Mouse (Mus musculus): ENCODE data around the gene Prkce.

The Prkce gene

DNA sequence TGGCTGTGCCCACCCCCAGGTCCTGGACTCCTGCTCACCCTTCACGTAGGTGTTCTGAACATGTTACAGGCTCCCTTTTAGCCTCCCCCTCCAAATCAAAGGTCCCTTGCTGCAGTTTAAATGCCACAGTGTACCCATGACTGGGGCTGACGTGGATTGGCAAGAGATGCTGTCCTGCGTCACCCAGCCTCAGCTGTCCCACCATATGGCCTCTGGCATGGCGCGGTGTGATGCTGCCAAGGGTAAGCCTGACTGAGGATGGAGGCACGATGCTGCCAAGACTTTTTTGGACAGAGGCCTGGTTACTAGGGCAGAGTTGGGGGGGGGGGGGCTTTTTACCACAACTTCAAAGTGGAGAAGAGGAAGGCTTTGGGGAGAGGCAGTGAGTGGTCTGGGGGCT lies 98.5 kb downstream of the Prkce start:
- DNase-seq = peak; percentile 98

DNA sequence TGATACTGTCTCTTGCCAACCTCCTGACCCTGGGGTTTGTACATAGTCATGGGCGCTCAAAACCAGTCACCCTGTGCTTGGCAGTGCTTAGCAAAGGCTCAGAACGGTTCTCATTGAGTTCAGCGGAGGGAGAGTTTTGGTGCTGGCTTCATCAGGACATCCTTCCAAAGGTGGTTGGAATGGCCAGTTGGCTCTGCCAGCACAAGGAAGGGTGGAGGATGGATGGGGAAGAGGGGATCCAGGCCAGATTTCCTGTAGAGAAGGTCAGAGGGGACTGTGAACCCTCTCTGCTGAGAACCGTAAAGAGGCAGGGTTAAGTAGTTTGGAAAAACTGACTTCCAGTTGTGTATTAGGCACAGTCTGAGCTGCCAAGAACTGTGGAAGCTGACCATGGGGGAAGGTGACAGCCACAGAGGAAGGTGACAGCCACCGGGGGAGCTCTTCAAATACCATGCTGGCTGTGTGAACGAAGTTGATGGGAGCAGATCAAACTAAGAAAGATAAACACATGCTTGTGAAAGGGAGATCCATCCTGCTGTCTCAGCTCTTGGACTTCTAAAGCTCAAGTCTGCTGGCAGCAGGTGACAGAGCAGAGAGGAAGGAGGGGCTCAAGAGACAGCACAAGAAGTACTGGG lies 99.7 kb downstream of the Prkce start:
- peak in 1 of 2 experiments; percentile 44 for DNase-seq

DNA sequence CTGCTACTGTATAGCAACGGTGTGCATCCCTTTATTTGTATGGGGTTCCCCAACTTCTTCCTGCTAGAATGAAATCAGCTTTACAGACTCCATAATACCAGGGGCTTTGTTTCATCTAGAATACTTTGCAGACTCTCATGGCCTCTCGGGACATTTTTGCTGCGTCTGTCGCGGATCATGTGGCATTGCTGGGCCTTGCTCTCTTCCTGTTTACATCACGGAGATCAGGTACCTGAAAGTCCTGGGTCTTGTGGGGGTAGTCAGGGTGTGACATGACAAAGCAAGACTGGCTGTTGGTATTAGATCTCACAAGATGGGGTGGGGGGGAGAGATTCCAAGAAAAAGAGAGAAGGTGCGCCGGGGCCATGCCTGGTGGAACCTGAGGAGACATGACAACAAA lies 102.1 kb downstream of the Prkce start:
- no peak for DNase-seq

DNA sequence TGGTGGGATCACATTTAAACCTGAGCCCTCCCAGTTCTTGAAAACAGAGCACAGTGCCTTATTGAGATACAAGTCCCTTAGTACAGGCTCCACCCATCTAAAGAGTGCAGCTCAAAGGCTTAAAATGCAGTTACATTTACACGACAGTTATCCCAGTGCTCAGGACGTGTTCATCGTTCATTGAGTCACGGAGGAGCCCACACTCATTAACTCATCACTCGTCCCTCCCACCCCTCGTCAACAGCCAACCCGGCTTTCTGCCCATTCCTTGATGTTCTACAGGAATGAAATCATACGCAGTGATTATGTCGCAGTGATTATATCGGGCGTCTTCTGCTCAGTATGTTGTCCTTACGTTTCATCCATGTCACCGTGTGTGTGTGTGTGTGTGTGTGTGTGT lies 102.9 kb downstream of the Prkce start:
- DNase-seq = no peak

DNA sequence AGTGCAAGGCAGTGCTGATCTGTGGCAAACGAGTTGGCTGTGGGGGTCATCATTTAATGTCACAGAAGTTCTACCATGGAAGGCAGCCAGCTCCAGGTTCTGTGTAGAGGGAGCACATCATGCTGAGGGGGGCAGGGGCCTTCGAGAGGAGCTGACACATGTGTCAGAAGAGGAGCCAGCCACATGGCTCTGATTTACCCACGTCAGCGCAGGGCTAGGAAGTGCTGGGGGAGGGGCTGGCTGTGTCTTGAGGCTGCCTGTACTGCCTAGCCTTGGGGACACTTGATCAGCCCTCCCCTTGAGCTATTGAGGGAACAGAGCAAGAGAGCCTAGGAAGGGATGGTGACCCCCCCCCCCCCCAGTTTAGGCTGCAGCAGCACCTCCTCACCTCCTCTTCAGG lies 103.7 kb downstream of the Prkce start:
- no peak for DNase-seq

DNA sequence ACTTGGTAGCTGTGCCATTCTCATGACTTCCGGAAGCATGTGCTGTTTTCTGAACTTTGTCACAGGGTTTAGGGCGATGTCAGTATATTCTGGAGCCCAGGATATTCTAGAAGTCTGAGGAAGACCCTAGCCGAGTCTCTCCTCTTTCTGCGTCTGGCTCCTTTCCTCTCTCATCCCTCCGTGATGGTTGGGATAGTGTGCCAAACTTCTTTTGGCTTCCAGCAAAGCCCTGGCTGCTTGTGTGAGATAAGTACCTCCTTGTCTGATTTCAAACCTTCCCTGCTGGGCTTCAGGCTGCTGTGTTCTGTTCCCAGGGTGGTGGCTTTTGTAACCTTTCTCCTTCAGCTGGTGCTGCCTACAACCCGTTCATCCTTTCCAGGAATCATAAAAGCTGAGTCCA lies 105.4 kb downstream of the Prkce start:
- DNase-seq = peak in 1 of 2 experiments; percentile 60

DNA sequence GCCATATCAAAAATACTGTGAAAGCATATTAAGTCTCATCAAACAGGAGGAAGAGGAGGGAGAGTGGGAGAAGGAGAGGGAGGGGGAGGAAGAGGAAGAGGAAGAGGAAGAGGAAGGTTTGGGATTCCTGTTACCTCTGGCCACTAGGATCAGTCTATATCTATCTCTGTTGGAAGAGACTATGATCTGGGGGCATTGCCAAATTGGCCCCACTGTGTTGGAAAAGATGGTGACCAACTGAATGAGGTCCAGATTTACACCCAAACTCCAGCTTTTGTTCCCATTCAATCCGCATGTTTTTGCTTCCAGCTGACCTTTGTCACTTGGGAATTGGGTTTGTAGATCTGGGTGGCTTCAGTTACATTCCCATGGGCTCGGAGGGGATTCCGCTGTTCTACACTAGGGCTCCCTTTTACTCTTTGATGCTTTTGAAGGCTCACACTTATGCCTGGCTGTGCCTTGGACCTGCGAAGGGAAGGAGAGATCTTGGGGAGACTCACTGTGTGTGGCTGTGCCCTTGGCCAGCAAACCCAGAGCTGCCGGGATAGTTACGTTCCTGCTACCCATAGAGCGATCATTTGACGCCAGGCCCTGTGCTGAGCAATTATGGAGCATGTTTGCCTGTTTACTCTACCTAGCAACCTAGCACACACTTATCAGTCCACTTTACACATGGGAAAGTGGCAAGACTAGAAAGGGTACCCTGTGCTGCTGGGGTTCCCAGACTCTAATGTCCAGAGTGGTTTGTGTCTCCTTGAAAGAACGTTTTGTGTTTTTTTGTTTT lies 106.2 kb downstream of the Prkce start:
- DNase-seq = peak; percentile 40 to 50

DNA sequence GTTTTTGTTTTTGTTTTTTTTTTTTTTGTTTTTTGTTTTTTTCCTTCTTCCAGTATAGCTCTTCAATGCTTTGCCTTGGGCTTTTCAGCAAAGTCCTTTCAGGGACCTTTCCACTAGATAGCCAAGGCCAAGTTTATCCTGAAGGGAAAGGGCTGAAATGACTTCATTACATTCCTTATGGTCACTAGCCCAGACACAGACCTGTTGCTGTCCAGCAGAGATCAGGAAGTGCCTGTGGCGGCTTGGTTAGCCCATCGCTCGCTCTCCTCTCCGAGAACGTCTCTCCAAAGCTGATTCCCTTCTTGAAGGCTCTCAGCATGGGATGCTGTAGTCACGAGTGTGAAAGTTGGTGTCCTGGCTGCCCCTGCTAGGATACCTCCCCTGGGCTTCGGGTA lies 106.8 kb downstream of the Prkce start:
- DNase-seq = no peak

DNA sequence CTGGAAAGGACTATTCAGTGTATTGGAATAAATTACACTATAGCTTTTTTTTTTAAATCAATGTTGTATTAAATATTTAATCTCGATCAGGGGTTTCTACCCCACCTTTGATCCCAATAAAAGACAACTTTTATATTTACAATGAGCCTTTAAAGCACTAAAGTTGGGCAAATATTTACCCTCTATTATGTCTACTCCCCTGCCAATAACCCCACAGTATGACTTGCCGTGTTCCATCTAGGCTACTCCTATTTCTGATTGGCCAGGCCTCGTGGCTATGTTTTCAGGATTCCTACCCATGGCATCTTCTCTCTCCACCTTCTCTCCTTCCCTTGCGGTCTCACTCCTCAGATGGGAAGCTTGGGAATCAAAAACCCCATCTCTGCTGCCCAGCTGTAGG lies 108.8 kb downstream of the Prkce start:
- DNase-seq = no peak

DNA sequence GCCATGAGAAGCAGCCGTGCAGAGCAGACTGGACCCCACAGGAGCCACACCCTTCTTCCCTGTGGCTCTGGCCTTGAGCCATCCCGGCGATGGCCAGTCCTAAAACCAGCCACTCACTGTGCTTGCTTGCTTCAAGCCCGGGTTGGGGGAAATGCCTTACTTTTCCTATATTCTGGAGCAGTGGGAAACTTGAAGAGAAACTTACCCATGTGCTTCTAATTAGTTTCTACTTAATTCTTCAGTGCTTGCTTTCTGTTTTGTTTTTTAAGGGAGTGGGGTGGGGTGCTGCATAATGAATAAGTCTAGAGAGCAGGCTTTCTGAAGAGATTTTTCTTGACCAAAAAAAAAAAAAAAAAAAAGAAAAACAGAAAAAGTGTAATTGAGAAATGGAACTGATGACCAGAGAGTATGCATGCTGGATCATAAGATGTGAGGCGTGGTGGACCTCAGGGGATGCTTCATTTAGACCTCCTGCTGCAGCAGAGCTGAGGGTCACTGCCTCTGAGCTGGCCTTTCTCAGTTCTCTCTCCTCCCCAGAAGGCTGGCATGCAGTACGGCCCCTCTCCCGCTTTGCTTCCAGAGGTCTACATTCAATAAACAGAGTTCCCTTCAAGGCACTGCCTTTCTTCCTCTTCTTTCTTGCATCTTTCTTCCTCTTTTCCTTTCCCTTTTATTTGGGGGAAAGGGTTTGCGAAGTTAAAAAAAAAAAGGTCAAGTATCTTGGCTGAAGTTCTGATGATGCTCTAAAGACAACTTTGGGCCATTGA lies 109.6 kb downstream of the Prkce start:
- no peak for DNase-seq

DNA sequence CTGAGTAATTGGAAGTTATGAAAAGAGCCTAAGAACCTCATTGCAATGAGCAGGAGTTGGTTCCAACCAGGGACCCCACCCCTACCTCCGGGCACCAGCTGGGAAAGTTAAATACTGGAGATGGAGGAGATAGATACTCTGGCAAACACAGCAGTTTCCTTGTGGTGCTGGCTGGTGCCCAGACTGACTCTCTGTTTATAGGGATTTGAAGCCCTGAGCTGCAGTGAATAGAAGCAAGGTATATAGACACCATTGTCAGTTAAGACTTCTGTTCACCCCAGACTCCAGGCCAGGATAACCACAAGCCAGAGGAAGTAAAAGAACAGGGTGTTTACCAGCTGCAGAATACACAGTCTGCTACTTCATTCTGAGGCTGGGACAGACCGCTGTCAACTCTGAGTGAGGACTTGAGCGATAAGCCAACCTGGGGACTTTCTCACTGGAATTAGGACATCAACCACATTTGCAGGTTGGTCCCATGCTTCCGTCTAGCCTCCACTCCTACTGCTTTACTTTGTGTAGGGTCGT lies 110.5 kb downstream of the Prkce start:
- no peak for DNase-seq

DNA sequence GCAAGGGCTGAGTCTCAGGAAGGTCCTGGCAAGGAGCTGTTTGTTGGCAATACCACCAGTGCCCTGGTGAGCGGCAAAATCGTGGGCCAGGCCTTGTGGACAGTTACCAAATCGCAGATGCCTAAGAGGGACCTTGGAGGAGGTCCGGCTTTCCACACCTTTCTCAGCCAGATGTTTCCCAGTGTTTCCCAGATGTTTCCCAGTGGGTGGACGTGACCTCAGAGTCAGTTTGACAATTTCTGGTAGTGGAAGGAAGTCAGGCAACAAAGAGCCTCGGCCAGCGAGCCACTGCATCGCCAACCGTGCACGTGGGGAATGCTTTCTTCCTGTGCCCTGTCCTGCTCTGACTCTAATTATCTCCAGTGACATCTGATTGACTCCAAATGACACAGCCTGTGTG lies 112.2 kb downstream of the Prkce start:
- peak; percentile 71 to 75 for DNase-seq

DNA sequence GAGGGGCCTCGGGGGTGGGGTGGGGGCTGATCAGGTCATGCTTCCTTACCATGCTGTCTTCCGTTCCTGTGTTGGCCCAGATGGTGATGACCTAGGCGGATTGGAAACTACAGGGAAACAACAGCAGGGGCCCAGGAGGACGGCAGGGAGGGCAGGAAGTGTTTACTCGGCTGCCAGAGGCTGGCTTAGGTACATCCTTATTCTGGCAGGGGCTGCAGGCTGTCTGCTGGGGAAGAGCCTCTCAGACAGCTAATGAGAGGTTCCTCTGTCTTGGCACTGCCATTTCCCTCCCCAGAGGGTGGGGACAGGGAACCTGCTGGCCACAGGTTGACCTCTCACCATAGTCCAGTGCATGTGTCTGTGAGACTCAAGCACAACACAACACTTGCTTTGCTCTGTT lies 116.2 kb downstream of the Prkce start:
- DNase-seq = peak; percentile 62 to 72

DNA sequence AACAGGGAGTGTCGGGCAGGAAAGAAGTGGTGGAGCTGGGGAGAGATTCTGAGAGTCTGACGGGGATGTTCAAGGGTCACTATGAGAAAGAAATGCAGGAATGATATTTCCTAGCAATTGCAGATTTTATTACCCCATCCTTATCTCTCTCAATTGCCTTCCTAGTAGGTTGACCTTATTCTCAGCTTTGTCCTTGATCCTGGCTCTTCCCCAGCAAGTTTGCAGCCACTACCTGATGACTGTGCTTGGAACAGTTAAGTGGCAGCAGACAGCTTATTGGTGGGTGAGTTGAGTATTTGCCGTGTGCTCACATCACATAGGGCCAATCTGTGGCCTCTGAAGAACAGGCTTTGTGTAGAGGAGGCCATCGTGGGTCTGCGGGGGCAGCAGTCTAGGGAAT lies 117.5 kb downstream of the Prkce start:
- no peak for DNase-seq

DNA sequence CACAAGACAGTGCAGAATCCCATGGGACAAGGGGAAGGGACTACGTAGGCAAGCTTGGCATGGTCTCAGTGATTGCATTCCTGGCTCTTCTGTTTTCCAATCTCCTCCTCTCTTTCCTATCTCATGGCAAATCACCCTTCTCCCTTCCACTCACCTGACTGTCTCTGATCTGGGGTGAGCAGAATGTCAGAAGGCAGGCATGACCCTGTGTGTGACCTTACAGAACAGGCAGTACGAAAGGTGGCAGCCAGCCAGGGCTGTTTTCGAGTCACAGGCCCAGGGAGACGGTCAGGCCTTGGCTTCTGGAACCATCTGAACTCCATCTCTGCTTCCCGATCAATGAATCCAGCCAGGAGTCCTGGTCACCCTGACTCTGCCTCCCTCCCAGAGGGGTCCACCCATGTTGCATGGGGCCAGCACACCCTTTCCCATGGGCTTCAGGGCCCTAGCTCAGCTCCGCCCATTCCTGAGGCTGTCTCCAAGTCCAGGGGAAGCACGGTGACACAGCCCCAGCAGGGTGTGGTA lies 119.2 kb downstream of the Prkce start:
- no peak for DNase-seq

DNA sequence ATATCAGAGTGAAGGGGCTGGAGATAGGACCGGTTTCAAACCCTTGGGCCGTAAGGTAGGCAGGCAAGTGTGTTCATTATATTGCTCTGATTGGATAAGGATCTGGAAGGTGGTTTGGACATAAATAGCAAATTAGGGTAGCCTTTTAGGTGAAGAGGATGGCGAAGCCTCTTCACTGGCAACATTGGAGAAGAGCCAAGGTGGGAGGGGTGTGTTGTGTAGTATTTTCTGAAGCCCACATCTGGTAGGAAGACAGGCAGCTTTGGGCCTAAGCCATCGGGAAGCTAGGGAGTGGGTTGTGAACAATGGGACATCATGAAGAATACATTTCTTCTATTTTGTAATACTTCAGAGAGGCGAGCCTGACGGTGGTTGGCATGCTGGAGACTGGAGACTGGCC lies 125.1 kb downstream of the Prkce start:
- DNase-seq = no peak

DNA sequence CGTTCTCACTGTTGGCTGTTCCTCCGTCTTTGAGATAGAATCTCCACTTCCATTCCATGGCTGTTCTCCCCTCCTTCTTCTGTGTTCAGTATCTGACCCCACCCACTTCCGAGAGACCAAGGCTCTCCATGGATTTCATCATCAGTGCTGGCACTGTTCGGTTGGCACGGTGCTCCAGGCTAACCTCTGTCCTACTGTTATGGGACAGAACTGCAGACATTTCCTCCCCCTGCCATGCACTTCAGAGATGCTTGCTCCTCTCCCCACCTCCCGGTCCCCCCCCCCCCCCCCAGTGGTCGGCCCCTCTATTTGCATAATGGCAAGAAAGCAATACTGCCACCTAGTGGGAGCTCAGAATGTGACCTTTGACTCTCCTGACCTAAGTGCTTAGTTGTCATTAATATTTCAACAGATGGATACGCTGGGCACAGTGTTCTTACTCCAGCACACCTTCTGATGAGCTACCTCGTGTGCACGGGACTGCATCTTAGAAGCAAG lies 125.7 kb downstream of the Prkce start:
- peak; percentile 56 to 61 for DNase-seq

DNA sequence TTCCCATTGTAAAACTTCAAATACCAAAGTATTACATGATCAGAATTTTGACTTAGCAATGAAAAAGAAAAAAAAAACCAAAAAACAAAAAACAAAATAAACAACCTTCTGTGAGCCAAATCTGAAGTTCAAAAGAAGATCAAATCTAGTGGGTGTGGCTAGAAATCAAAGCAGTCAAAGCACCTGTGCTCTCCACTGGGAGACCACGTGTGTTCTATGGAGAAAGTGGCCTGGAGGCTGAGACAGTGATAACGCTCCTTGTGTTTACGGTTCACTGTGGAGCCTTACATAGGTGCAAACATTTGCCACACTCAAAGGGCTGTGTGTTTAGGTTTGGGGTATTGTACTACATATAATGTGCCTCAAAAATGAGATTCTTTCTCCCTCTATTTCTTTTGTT lies 132.0 kb downstream of the Prkce start:
- DNase-seq = no peak

DNA sequence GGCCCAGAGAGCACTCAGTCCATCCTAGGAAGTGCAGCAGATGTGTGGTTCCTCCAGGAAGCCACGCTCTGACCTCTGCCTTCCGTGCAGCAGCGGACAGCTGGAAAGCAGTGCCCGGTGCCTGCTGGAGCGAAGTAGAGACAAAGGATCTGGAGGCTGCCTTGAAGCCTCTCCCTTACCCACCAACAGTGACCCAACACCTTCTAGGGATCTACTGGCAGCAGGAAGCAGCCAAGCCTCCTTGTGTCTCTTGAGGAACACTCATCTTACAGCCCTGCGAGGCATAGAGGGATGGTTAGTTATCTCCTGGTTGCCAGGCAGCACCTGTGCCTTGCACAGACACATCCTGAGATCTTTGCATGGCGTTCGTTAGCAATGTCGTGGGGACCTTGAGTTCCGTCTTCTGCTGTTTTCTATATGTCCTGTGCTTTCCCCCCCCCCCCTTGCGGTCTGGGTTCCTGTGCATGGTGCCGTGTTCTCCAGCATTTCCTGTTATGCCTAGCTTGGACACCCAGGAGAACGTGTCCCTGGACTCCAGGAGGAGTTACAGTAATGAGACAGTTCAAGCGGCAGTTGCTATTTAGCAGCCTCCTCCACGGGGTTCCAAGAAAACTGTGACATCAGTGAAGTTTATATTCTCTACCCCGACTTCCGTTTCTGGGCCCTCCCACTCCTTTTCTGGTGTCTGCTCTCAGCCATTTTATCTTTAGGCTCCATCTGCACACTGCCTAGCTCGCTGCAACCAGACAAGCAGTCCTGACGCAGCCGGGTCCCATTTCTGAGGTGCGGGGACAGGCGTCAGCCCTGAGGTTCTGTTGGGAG lies 133.4 kb downstream of the Prkce start:
- no peak for DNase-seq

DNA sequence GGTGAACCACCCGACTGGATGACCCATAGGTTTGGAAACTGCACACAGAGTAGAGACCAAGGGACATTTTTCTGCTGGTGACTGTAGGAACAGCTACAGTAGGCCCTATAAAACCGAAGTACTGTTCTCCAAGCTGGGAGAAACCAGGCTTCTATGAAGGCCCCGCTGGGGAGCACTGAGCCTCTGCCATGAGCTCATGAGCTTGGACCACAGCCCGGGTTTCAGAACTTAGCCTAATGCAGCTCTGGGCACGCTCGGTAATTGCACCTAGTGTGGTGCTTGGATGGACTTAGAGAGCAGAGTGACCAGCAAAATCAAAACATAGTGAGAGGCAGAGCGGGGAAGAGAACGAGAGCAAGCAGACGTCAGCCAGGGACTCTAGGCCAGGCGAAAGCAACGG lies 134.7 kb downstream of the Prkce start:
- DNase-seq = peak; percentile 91 to 96

DNA sequence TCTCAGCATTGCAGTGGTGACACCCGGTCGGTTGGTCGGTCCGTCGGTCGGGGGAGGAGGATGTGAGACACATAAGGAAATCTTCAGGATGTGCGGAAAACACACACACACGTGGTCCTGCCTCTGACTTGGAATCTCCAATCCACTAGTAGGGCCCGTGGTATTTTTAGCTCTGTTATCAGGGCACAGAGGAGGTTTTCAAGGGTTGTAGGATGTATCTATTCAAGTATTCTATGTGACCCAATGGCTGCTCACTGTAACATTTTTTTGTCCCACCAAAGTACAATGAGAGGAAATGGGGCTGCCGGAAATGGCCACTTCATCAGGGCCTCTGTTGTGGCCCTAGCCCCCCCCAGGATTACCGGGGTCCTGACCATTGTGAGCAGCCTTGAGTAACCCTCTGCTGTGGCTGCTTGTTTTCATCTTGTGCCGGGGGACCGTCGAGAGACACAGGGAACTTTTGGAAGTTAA lies 135.3 kb downstream of the Prkce start:
- no peak for DNase-seq
